Comparison of ENCODE assay signal across 21 mouse cellular contexts in the genomic region with DNA sequence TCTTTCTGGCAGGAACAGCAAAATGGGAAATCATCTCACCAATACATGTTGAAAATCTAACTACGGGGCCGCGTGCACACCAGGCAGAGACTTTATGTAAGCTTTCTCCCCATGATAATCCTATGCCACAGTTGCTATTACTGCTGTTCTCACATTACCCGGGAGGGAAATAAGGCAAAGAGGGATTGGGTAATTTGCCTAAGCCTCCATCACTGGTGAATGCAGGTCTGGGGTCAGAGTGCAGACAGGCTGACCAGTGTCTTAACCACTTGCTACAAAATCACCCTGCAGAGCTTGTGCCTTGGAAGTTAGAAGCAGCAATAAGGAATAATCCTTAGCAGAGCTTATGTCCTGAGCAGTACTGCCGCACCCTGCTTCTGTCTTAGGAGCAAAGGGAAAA. TPM values are rescaled to one million over a fixed set of nuclear protein-coding genes. Genes with fewer than 3 reads are reported as not detected.
DNase-seq lines count a peak whose midpoint lies in the region; ATAC-seq and TF ChIP-seq lines count a peak whose summit lies in the region.
"Had no signal": no experiment of that assay in that cellular context is flagged by ENCODE, and none has a peak within 500 bp of the region (broad histone marks: within the 10 kb centered on the region; RNA-seq: fewer than 3 reads in every experiment).

No protein-coding gene starts in this region.

- peaks cover 97% of the 10 kb centered on the region for H3K36me3 ChIP-seq in erythroblast, embryonic 14.5 days (ENCODE audit: control insufficient read depth)
- H3K36me3 ChIP-seq in liver, postnatal 0 days (replicated peaks; ENCODE audit: insufficient read depth, low read length) = peaks cover 6% of the 10 kb centered on the region; the same call in 1 of the 2 replicates
- H3K36me3 ChIP-seq in forebrain, embryonic 12.5 days (replicated peaks) = no peaks in the 10 kb centered on the region
- H3K36me3 ChIP-seq: embryonic facial prominence, embryonic 15.5 days; hindbrain, embryonic 15.5 days had no signal

- 71% methylated on average over 5 of the region's 5 CpGs for WGBS in liver, postnatal 0 days (ENCODE audit: insufficient replicate concordance)
- 65% methylated on average over 5 of the region's 5 CpGs for WGBS in forebrain, embryonic 12.5 days

- no peaks in the 10 kb centered on the region for H3K9me3 ChIP-seq in erythroblast, embryonic 14.5 days (ENCODE audit: control insufficient read depth, low read length)
- no peaks in the 10 kb centered on the region for H3K9me3 ChIP-seq in liver, postnatal 0 days (ENCODE audit: low read length)
- H3K9me3 ChIP-seq in forebrain, embryonic 12.5 days = no peaks in the 10 kb centered on the region
- H3K9me3 ChIP-seq: embryonic facial prominence, embryonic 15.5 days; hindbrain, embryonic 15.5 days had no signal

- peak overlapping the region; percentile 94 for H3K27ac ChIP-seq in liver, postnatal 0 days (ENCODE audit: low read depth)
- H3K27ac ChIP-seq in forebrain, embryonic 12.5 days = no peak overlapping the region
- H3K27ac ChIP-seq: embryonic facial prominence, embryonic 15.5 days; heart, adult 2 months; hindbrain, embryonic 15.5 days had no signal

- peak overlapping the region; percentile 40; the same call in 1 of the 2 replicates for H3K4me2 ChIP-seq in liver, postnatal 0 days (ENCODE audit: low read depth, low read length)
- H3K4me2 ChIP-seq in forebrain, embryonic 12.5 days = no peak overlapping the region
- H3K4me2 ChIP-seq: embryonic facial prominence, embryonic 15.5 days; hindbrain, embryonic 15.5 days; lung, embryonic 14.5 days had no signal

- H3K27me3 ChIP-seq in erythroblast, embryonic 14.5 days (ENCODE audit: control insufficient read depth) = no peaks in the 10 kb centered on the region
- H3K27me3 ChIP-seq in liver, postnatal 0 days (ENCODE audit: insufficient read depth, low read length) = no peaks in the 10 kb centered on the region
- H3K27me3 ChIP-seq in forebrain, embryonic 12.5 days = no peaks in the 10 kb centered on the region
- H3K27me3 ChIP-seq: embryonic facial prominence, embryonic 15.5 days; hindbrain, embryonic 15.5 days had no signal

- H3K4me1 ChIP-seq in erythroblast, embryonic 14.5 days (ENCODE audit: control insufficient read depth) = peaks cover 100% of the 10 kb centered on the region
- H3K4me1 ChIP-seq in liver, postnatal 0 days (ENCODE audit: insufficient read depth) = peaks cover 67% of the 10 kb centered on the region
- H3K4me1 ChIP-seq in forebrain, embryonic 12.5 days = peaks cover 9% of the 10 kb centered on the region
- H3K4me1 ChIP-seq: hindbrain, embryonic 15.5 days had no signal

- H3K4me3 ChIP-seq in erythroblast, embryonic 14.5 days (replicated peaks) = peak overlapping the region; percentile 23
- H3K4me3 ChIP-seq in liver, postnatal 0 days (ENCODE audit: low read depth, low read length) = no peak overlapping the region
- no peak overlapping the region for H3K4me3 ChIP-seq in forebrain, embryonic 12.5 days (replicated peaks)
- H3K4me3 ChIP-seq: embryonic facial prominence, embryonic 15.5 days; heart, adult 2 months; hindbrain, embryonic 15.5 days had no signal

- peak; percentile 2 for DNase-seq in kidney, adult 18-20 months
- DNase-seq in kidney, postnatal 4 days = no peak
- peak; percentile 59 for DNase-seq in liver
- DNase-seq in liver, postnatal 0 days = no peak
- DNase-seq in embryo, embryonic 9.5 days (ENCODE audit: extremely low spot score) = no peak
- DNase-seq: adrenal gland, postnatal 14 days; cerebellum, adult 11 months; cerebellum, postnatal 25 days; embryo, embryonic 11 days; heart, adult 2 months; heart, postnatal 36 days; kidney, adult 11 months; kidney, postnatal 10 days; lung, embryonic 14.5 days; lung, postnatal 36 days; right cerebral cortex, postnatal 14 days had no signal

- ATAC-seq in erythroblast, adult 5-6 weeks (replicated peaks; ENCODE audit: low FRiP score, poor library complexity, severe bottlenecking) = no peak
- ATAC-seq in liver, postnatal 0 days = no peak
- no peak for ATAC-seq in forebrain, embryonic 12.5 days (ENCODE audit: low FRiP score)

- TF ChIP-seq EP300 in liver, postnatal 0 days (IDR thresholded peaks at IDR 0.05; ENCODE audit: low read depth) = no peak

- peak overlapping the region; percentile 44 for H3K9ac ChIP-seq in liver, postnatal 0 days (replicated peaks)
- H3K9ac ChIP-seq in forebrain, embryonic 12.5 days = no peak overlapping the region
- H3K9ac ChIP-seq: embryonic facial prominence, embryonic 15.5 days; hindbrain, embryonic 15.5 days; lung, embryonic 14.5 days had no signal

- no peak for TF ChIP-seq CTCF in liver, postnatal 0 days (IDR thresholded peaks at IDR 0.05; ENCODE audit: low read depth)

RNA-seq across cellular contexts. Expression of gene Mgst3, which starts 8.0 kb away (rescaled TPM):
- polyA plus RNA-seq in erythroblast, embryonic 14.5 days (2012) = 58.2 and 125 TPM in 2 replicates
- total RNA-seq in erythroblast, adult 5-6 weeks (2015; ENCODE audit: low replicate concordance) = 84.0 and 95.1 TPM in 2 replicates
- 132 and 152 TPM in 2 replicates for total RNA-seq in erythroblast, adult 5-6 weeks (2017; ENCODE audit: low replicate concordance)
- polyA plus RNA-seq in liver, postnatal 0 days (2015; fragmentation: Nextera tagmentation; extraction: Ambion mirVana) = 161 and 163 TPM in 2 replicates
- 37.9 TPM in 2 replicates for polyA plus RNA-seq in forebrain, embryonic 12.5 days (2016; fragmentation: Nextera tagmentation; extraction: Ambion mirVana)

RNA-seq across cellular contexts. Expression of gene Aldh9a1, which starts 35.8 kb away (rescaled TPM):
- polyA plus RNA-seq in erythroblast, embryonic 14.5 days (2012) = 2.2 and 2.6 TPM in 2 replicates
- 4.6 and 9.2 TPM in 2 replicates for total RNA-seq in erythroblast, adult 5-6 weeks (2015; ENCODE audit: low replicate concordance)
- total RNA-seq in erythroblast, adult 5-6 weeks (2017; ENCODE audit: low replicate concordance) = 11.1 and 11.6 TPM in 2 replicates
- polyA plus RNA-seq in liver, postnatal 0 days (2015; fragmentation: Nextera tagmentation; extraction: Ambion mirVana) = 76.4 and 80.8 TPM in 2 replicates
- 33.0 and 35.7 TPM in 2 replicates for polyA plus RNA-seq in forebrain, embryonic 12.5 days (2016; fragmentation: Nextera tagmentation; extraction: Ambion mirVana)

Comparison
In these comparisons a context has a peak if more than half of its experiments do, and no peak if none do; other contexts are left out.
1. DNase-seq: peak in kidney, adult 18-20 months (single experiment) and liver (single experiment); none in kidney, postnatal 4 days (0 of 2), liver, postnatal 0 days (single experiment) and embryo, embryonic 9.5 days (single experiment).